Mouse (Mus musculus) CD4-positive, CD25-positive, alpha-beta regulatory T cell, adult 4 months (primary cell): ENCODE data around the gene Hhatl. TPM values are rescaled to one million over a fixed set of nuclear protein-coding genes. Genes with fewer than 3 reads are reported as not detected.

Experiments
- ATAC-seq: one replicate; pipeline ENCODE4 v1.8.0; 2017
- polyA plus RNA-seq, 2 experiments: library from polyadenylated mRNA; unstranded; fragments of 100-300 nt; shearing (Covaris generic); gene quantifications; one replicate each; pipeline ENCODE4 v1.2.1; 2017

Hhatl gene
- polyA plus RNA-seq, 2 experiments from 2014 or later = not detected

DNA sequence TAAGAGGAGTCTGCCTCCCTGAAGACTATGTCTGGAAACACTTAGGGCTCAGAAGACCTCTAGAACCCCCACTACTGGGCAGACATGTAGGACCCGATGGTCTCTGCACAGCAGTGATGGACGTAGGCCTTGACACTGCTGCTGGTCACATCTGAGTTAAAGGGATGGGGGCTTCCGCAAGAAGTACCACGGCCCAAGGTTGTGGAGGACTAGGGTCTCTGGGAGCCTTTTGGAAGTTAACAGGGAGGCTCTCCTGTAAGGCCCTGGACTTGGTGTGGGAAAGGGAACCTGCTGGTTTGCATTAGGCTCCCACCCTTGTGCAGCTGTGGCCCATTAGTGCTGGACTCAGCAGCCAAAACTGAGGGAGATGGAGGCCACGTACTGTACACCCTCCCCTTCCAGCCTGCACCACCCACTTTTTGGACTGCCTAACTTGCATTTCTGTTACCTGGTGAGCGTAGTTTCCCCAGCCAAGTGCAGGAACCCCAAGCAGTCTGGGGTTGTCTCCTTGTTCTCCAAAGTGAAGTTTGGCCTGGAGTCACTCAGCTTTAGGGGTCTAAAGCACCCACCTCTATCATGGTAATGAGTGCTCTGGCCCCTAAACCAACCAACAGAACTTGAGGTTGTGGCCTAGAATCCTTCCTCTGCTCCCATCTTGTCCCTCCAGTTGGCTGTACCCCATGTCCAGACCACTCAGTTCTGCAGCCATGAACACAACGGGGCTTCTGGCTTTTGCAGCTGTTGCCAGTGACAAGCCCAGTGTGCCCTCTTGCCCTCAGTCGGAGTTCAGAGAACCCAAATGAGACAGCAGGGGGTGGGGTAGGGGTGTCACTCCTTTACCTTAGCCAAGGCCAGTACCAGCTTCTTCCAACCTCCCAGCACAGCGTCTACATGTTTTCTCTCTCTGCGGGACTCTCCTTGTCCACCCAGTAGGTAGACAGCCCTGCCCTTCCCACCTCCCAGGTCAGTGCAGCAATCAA is 34.2 kb downstream of the Hhatl start:
- no peak for ATAC-seq

DNA sequence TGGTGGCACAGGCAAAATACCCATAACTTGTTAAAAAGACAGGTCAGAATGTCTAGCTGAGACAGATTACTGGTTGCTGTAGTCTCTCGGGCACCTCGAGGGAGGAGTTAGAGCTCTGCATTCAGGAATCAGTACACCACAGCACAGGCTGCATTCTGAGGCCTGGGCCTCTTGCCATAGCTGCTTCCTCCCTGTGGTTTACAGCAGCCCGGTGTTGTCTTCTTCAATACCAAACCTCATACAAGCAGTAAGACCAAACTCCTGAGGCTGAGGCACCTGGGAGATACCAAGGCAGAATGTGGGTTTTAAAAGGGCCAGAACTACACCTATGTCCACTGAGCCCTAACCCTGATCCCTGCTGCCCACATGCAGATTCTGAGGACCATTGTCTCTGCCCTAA is 34.9 kb downstream of the Hhatl start:
- peak; percentile 58 for ATAC-seq

DNA sequence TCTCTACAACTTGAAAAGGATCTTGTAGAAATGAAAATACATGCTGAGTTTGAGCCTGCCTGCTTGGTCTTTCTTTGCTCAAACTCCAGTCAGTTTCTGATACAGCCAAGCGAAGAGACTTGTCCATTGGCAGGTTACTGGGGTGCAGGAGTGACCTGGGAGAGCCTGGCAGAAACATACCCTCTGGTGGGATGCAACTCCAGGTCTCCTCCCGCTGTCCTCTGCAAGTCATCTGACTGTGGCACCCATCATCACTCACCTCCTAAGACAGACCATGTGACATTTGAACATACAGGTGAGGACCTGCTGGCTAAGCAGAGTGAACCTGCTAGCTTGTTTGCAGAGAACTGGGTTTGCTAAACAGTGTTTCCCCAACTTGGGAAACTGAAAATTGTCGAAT is 35.5 kb downstream of the Hhatl start:
- ATAC-seq = no peak

DNA sequence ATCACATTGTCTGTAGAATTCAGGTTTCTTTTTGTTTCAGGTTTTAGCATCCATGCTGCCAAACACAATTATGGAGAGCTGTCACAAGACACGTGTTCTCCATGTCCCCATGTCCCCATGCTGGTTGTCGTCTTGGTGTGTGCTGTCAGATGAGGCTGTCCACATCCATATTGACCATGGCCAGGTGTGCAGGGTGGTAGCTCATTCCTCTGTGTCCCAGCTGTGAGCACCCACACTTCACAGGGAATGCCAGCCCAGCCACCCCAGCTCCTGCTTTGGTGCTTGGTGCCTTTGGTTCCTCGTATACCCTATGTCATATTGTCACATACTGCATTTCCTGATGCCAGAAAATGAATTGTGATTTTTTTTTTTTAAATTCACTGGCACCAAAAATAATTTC is 37.7 kb downstream of the Hhatl start:
- ATAC-seq = no peak

DNA sequence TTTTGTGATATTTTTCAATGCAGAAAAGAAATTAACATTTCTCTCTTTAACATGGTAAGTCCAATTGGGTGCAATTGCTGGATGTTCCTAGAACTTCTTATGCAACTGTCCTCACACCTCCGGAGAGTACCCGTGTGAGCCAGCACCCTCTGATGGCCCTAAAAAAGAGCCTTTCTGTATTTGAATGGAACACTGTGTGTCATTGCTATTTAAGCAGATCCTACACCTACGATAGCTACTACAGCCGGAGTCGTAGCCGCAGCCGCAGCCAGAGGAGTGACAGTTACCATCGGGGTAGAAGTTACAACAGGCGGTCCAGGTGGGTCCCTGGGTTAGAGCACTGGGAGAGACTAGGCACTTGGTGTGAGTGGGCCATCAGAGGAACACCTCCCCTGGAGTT is 39.5 kb downstream of the Hhatl start:
- ATAC-seq = no peak

DNA sequence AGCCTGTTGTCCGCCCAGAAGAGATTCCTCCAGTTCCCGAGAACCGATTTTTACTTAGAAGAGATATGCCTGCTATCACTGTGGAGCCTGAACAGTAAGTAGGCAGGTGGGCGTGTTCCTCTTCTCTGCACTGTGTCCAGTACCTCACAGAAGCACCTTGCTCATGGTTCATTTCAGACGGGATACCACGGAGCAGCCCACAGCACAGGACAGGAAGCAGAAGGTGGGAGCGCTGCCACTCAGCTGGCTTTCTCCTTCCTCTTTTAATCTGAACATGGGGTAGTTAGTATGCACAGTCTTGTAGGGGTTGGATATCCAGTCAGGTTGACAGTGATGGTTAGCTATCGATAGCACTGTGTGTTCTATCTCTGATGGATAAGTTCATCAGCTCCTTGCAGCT is 48.3 kb downstream of the Hhatl start:
- ATAC-seq = no peak

DNA sequence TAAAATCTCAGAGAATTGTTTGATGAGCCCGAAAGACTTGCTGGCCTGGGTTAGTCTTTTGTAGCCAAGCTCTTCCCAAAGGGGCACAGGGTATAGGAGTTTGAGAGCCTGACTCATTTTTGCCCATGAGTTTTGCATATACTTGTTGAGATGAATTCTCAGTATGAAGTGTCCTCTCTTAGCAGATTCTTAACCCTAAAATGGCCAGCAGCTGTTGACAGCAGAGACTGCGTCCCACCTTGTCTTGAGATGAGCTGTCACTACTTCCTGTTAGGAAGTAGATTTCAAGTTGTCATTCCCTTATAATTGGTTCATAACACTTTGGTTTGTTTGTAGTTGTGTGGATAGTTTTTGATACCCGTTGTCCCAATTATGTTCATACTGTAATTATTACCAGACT is 51.1 kb downstream of the Hhatl start:
- peak; percentile 75 for ATAC-seq

DNA sequence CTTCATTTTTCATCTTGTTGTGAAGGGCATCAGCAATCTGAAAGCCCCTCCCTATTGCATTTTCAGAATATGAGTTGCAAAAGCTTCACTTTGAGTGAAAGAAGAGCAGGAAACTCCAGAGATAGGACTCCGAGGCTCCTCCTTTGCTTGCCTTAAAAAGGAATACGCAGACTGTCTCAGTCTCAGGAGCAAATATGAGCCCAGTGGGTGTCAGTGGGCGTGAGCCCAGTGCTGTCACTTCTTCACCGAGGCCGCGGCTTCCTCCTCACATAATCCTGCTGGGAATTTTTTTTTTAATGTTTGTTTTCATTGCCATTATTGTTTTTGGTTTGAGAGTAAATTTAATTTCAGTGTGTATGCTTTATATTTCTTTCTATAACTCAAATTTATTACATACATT is 51.8 kb downstream of the Hhatl start:
- ATAC-seq = no peak

Other genes with a start within 250 kb of the Hhatl start
- gene Lyzl4, start 150.4 kb downstream of the Hhatl start, polyA plus RNA-seq = not detected
- gene Vipr1, start 149.8 kb downstream of the Hhatl start, polyA plus RNA-seq = 1 to 10 TPM; 1.3 to 2.0 TPM
- gene Sec22c, start 87.0 kb downstream of the Hhatl start, polyA plus RNA-seq = 10 to 100 TPM; 17.6 to 32.9 TPM
- 10 to 100 TPM; 50.7 to 52.2 TPM for gene Ss18l2, start 82.2 kb downstream of the Hhatl start, polyA plus RNA-seq
- gene Nktr, start 73.3 kb downstream of the Hhatl start, polyA plus RNA-seq = 100 to 1,000 TPM; 104 to 128 TPM
- under 1 TPM; 0.22 to 0.30 TPM for gene Zfp651, start 33.2 kb downstream of the Hhatl start, polyA plus RNA-seq
- not detected for gene Klhl40, start 14.9 kb downstream of the Hhatl start, polyA plus RNA-seq
- not detected for gene Ccdc13, start 47.0 kb upstream of the Hhatl start, polyA plus RNA-seq
- 100 to 1,000 TPM in 1 of 2 experiments, 10 to 100 TPM in 1; 94.5 to 129 TPM for gene Higd1a, start 65.9 kb upstream of the Hhatl start, polyA plus RNA-seq
- not detected for gene Ackr2, start 105.8 kb upstream of the Hhatl start, polyA plus RNA-seq
- gene Cyp8b1, start 123.8 kb upstream of the Hhatl start, polyA plus RNA-seq = not detected
- under 1 TPM in 1 of 2 experiments, not detected in 1; 0.29 TPM for gene Fam198a, start 158.5 kb upstream of the Hhatl start, polyA plus RNA-seq
- gene Pomgnt2, start 204.6 kb upstream of the Hhatl start, polyA plus RNA-seq = not detected